Mouse (Mus musculus): ENCODE measurements around the gene Il1rap.
A peak's percentile ranks its signal among the peaks of the same experiment; 100 is the strongest.

Il1rap gene

DNA sequence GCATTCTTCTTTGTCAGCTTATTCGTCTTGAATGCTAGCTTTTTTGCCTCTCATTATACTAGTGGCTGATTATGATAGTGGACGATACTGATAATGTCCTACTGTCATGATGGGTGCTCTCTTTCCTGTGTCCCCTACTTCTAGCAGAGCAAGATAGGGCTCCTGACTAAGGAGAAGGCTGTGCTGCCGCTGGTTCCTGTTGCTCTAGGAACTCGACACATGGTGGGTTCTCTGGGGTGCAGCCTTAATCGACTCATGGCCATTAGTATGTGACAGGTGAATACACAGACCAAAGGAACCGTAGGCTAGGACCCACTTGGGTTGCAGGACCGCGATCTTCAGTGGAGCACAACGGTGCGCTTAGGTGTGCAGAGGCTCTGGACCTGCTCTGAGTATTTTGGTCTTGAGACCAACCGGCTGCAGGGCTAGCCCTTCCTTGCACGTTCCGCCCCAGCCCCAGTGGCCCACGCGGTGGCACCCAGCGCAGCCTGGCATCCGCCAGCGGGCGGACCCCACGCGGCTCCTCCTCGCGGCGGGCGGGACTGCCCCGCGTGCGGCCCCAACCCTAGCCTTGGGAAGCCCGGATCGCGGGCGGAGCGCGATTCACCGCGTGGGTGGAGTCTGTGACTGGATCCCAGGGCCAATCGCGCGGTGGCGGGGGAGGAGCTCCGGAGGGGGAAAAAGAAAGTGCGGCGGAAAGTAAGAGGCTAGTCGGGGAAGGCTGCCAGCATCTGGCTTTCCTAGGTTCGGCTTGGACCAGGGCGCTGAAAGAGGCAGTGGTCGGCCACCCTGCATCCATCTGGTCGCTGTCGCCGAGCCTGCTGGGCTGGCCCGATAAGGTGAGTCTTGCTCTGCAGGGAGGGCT is at the start of gene Il1rap:
Gene Il1rap, plus strand, starts transcription at position 657 of the 865 bp plus-strand sequence.
- peak; percentile 94 to 96 for DNase-seq (ENCODE audit: low spot score in 2 of 2)

DNA sequence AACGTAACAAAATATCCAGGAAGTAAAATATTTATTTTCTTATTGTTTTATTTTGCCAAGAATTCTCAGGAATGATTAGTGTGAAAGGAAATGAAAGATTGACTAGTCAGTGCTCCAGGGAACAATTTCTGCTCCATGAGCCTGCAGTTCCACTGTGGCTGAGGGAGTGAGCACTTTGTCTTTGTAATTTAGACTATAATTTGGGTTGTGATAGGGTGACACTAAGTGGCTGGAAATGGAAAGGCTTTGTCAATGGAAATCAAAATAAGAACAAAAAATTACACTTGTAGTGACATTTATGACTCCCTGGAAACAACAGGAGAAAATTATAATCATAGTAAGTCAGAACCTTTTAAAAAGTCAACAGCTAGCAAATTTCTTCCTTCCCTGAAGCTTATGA is 49.2 kb upstream of the Il1rap start:
- no peak for DNase-seq (ENCODE audit: low spot score in 2 of 2)

DNA sequence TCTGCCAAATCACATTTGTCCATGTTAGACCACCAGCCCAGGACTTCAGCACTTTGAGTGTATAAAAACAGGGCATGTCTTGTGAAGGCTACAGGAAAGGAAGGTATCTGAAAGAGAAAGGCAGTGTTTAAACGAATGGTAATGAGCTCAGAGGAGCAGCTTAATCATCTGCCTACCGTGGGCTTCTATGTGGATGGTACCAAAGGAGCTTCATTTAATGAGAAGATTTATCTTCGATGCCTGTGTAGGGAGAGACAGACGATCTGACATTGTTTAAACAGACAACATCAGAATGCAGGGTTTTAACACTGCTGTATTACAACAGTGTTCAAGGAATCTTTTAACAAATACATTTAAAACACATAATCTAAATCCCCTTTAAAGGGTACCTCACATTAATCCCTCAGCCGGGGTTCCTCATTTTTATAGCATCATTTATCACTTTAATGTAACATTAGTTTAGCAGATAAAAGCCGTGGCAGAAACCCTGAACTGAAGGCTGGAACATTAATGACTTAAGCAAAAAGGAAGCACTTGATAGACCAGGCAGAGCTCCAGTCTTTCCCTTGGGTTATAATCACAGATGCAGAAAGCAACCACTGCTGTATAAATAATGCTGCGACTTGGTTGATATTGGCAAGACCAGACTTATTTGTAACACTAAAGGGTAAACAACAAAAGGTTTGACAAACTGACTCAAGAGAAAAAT is 35.2 kb upstream of the Il1rap start:
- no peak for DNase-seq (ENCODE audit: low spot score in 2 of 2)

DNA sequence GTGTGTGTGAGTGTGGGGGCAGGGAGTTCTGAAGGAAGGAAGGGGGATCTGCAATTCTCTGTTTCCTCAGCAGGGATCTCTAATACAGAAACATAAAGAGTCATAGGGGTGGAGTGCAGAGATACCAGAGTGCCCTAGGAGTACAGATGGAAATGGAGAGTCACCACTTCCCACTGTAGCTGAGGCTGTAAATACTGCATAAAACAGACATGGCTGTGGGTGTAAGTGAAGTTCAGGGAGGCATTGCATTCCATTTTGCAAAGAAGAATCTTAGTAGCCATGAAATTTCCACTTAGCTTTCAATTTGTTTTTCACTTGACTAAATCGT is 34.7 kb upstream of the Il1rap start:
- DNase-seq (ENCODE audit: low spot score in 2 of 2): no peak

DNA sequence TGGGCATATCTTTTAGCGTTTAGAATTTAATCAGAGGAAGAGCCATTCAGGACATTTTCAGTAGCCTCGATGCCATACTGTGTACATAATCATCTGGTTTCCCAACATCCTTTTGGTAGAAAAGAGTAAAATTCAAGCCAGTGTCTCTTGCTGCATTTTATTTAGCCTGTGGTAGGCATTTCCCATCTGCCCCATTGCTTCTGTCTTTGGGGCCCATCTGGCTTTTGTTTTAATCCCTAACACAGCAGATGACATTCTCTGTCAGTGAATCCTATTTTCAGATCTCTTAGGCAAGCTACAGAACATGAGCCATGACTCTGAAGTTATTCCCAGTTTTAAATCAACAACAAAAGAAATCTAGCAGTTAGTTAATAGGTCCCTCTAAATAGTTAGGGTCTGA is 32.3 kb upstream of the Il1rap start:
- DNase-seq (ENCODE audit: low spot score in 2 of 2): no peak

DNA sequence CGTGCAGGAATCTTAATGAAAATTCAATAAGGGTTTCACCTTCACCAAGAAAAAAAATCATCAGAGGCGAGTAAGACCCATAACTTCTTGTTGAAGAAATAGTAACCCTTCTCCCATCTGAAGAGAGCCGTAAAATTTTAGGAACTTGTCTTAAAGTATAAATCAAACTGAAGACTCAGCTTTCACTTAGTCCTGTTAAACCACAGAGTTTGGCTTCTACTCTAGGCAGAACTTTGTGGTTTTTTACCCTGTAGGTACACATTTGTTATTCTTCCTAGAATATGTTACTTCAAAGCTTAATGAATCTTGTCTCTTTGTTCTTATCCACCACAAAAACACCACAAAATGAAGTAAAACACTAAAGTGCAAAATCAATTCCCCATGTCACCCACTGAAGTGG is 29.3 kb upstream of the Il1rap start:
- no peak for DNase-seq (ENCODE audit: low spot score in 2 of 2)

DNA sequence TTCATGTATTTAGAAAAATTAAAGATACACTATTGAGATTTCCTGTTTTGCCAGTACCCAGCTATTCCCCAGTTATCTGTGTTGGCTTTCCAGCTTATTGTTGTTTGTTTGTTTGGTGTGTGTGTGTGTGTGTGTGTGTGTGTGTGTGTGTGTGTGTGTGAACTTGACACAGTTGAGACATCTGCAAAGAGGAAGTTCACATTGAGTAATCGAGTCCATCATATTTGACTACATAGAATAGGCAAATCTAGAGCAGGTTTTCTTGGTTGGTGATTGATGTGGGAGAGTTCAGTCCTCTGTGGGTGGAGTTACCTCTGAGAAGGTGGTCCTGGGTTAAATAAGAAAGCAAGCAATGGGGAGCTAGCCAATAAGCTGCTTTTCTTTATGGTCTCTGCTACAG is 22.7 kb upstream of the Il1rap start:
- DNase-seq (ENCODE audit: low spot score in 2 of 2): no peak

DNA sequence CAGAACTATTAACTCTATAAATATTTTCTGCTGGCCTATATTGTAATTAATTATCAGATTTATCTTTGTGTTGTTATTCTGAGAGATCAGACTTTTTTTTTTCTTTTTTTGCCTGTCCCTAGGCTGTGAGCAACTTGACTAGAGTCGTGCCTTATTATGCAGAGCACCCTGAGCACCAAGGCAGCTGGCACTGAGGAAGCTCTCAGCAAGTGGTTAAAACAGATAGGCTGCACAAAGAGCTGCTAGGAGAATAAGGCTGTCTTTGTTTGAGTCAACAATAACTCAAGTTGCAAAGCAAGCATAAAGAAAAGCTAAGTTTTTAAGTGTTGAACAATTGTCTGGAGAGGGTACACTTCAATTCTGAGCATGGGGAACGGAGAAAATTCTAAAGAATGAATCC is 19.8 kb upstream of the Il1rap start:
- no peak for DNase-seq (ENCODE audit: low spot score in 2 of 2)

DNA sequence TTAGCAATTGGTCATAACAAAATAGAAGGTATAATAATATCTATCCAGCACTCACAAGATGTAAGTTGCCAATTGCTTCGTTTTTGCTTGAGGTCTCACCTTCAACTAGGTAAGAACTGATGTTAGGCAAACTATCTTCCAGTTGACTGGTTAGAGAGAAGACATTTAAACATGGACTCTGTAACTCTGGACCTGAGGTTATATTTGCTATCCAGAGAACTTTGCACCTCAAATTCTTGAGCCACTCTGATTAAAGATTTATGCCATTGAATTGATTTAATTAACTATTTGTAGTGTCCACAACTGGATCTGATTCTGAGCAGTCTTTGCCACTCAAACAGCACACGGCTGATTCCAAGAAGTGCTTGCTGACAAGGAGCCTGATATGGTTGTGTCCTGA is 18.7 kb upstream of the Il1rap start:
- no peak for DNase-seq (ENCODE audit: low spot score in 2 of 2)

DNA sequence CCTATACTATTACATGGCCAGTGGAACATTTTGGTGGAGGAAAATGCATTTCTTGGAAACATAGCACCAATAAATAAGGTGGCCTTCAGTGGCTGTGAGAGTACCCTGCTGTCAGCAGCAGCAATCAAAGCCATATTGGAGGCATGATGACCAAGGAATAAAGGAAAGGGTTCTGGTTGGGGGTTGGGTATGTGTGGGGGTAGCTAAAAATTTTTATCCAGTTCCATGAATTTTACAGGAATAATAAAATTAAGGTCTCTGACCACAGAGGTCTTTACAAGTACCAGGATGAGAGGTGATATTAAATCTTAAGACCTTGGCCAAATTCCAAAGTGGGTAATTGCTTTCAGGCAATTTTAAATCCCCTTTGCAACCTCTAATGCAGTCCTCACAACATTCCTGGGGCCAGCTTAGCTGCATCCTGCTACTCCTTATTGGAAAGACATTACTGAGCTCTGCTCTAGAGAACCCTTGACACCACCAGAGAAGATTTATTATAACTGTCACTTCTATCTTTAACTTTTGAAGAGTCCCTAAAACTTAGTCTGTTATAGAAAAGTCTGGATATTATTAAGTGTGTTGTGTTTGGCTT is 12.0 kb upstream of the Il1rap start:
- DNase-seq (ENCODE audit: low spot score in 2 of 2): no peak

DNA sequence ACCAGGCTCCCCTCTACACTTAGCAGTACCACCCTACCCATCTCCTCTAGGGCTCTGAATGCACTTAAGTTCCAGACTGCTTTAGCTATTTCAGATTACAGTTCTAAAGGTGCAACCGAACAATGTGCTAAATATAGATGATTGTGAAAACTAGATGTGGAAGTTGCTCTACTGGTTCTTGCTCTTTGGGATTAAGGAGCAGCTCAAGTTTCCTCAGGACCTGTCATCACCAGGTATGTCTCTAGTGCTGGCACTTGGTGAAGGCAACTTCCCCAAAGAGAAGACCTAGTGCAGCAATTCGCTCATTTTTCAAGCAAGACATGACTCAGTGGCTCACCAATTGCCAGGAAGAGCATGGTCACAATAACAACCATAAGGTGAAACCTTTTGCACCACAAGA is 9.7 kb upstream of the Il1rap start:
- no peak for DNase-seq (ENCODE audit: low spot score in 2 of 2)

DNA sequence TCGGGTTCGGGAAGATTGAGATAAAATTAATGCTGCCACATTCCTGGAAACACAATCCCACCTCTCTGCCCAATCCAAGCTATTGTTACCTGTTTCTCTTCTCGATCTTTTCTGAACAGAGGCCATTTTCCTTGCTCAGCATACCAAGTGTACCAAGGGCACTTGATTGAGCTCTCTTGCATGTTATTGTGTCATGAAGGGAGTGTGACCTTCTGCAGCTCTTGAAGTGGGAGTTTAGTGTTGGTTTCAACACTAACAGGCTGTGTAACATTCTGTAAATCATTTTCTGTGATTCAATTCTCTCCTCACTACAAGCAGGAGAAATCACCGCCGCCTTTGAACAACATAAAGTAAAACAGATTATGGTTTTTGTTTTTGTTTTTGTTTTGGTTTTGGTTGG is 7.3 kb upstream of the Il1rap start:
- DNase-seq (ENCODE audit: low spot score in 2 of 2): no peak

DNA sequence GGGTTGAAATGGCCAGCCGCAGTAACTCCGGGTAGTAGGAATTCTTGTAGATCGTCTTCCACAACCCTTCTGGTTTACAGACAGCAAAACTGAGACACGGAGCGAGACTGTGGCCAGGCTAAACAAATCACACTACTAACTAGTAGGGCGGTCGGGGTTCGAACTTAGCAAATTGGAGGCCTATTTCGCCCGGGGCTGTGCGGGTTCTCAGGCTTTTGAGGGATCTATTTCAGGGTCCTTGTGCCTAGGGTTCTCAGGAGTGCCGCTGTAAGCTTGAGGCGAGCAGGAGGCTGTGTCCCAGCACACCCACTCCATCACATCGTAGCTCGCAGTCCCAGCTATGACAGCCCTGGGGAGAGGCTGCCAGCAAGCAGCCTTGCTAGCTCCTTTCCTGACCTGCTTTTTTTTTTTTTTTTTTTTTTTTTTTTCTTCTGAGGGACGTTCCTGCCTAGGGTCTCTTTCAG is 441 bp downstream of the Il1rap start:
- DNase-seq (ENCODE audit: low spot score in 2 of 2): no peak

DNA sequence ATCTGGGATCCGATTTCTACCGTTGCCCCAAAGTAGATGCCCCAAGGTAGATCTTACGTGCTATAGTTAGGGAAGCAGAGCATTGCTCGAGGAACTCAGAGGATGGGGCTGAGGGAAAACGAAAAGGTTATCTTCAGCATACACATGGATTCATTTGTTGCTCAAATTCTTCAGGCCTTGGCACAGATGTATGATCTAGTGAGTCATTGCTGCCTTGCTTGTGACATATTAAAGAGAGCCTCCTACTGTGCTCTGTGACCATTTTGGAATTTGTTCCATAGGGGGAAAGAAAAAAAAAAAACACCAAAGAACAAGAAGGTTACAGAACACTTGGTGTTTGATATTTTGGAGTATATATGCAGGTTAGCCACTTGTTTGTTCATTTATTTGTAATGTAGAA is 4.3 kb downstream of the Il1rap start:
- DNase-seq (ENCODE audit: low spot score in 2 of 2): no peak

DNA sequence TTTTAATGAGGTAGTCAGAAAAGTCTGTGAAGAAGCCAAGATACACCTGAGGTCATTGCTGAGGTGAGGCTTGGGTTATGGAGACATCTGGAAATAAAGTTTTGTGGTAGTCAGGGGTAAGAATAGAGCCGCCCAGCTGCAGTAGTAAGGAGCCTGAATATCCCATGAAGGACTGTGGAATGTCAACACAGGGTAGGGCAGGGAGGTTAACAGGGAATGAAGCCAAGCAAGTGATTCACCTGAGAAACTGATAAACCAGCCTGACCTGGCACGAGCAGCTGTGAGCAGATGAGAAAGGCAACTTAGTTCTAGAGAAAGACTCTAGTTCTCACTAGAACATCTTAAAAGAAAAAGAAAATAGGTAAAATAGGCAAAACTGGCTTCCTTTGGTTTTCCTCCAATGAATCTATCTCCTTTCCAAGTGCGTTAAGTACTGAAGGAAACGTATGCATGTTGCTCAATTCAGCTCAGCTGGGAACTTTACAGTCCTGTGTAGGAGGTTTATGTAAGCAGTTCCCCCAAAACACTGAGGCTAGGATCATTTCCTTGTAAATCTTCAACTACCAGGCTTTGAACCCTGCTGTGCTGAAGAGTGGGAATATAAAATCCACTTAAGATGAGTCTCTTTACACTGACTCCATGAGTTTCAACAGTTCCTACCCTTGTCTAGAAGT is 9.5 kb downstream of the Il1rap start:
- no peak for DNase-seq (ENCODE audit: low spot score in 2 of 2)

DNA sequence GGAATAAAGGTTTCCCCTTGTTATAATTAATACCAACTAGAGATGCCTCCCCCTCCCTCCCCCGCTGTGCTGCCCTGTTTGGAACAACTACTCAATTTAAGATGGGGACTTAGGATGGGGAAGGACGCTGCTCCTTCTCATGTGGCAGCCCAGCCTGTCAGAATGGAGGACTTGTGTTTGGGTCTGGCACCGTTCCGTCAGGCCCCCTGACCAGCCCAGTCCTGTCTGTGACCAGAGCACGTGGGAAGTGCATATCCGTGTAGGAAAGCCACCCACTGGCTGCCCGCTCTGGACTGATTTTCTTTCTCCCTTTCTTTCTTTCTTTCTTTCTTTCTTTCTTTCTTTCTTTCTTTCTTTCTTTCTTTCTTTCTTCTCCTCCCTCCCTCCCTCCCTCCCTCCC is 14.9 kb downstream of the Il1rap start:
- no peak for DNase-seq (ENCODE audit: low spot score in 2 of 2)

DNA sequence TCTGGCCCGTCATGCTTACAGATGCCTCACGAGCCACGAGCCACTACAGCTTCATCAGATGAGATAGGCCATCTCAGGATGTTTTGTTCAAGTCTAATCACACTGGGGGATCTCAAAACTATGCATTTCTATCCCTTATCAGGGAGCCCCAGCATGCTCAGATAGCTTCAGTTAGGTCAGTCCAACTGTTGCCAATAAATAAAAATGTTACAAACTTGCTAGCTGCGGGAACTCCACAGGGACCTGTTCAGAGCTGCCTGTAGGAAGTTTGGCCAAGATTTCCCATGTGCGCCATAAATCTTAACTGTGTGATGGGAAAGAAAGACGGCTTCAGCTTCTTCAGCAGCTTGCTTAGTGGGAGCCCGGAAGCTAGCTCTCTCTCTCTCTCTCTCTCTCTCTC is 15.8 kb downstream of the Il1rap start:
- DNase-seq (ENCODE audit: low spot score in 2 of 2): peak; percentile 41 to 47

DNA sequence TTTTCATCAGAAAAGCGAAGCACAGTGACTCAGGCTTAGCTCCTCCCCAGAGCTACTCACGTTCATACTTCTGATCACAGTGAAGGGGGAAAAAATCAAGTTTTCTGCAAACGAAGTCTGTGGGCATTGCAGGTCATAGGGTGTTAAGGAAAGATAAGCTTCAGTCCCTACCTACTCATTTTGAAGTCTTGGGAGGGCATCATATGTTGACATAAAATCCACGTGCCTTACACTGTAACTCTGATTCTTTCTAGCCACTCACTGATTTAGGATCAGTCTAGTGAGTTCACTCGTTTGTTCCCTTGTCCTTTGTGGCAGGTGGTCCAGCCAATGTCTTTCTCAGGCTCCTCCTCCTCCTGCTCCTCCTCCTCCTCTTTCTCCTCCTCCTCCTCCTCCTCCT is 17.1 kb downstream of the Il1rap start:
- DNase-seq (ENCODE audit: low spot score in 2 of 2): no peak

DNA sequence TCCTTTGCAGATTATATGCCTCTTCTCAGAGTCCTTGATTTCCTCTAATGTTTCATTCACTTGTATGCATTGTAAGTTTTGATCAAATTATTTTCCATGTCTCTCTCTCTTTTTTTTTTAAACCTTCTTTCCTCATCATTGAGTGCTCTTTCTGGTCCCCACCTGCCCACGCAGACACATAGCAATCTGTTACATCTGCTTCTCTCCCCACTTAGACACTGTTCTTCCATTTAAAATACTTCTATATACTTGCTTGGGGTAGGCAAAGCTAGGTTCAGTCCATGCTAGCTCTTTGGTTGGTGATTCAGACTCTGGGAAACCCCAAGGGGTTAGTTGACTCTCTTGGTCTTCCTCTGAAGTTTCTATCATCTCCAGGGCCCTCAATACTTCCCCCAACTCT is 20.0 kb downstream of the Il1rap start:
- no peak for DNase-seq (ENCODE audit: low spot score in 2 of 2)

DNA sequence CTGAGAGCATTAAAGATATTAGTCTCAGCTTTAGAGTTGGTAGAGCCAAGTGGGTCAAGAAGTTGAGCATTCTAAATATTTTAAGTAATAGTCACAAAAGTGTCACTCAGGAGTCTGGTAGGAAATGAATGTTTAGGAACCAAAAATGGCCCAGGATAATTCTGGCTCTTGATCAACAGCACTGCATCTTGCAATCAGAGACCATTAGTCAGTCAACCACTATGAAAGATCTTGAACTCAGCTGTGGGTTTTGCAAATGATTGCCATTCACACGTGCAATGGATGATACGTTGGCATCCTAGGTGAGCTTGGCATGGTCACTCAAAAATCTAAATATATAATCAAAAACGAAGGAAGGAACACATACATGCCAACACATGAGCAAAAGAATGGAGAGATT is 23.1 kb downstream of the Il1rap start:
- DNase-seq (ENCODE audit: low spot score in 2 of 2): no peak

DNA sequence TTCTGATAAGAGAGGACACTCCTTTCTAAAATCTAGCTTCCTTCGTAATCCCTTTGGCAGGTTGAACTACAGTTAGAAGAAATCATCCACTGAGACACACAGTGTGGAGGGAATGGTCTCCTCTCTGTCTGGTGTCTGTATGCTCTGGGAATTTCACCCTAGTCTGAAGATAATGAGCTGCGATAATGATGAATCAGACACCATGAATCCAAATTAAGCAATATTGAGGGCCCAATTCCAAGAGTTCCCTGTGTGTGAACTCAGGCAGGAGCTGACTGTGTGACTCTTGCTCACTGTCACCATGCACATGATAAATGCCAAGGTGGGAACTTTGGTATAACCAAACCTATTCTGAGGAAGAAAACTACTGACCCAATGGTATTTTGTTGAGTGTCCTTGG is 26.5 kb downstream of the Il1rap start:
- peak; percentile 8 to 23 for DNase-seq (ENCODE audit: low spot score in 2 of 2)

DNA sequence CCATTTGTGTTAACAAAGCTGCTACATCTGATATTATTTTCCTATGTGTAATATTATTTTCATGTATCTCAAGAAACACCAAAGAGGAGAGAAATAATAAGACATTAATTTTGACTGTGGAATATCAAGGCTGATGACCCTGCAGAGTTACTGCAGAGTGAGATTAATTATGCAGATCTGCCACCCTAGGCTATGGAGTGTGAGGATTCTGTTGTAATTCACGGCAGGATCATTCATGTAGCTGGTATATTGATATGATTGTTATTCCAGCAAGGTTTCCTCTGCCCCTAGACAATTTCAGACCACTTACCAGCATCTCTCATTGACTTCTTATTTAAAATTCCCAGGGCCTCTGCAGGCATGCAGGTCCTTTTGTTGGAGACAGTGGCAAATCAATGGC is 29.0 kb downstream of the Il1rap start:
- no peak for DNase-seq (ENCODE audit: low spot score in 2 of 2)
